Mouse (Mus musculus): Measurements from ENCODE around the gene Tfam.

Gene Tfam

DNA sequence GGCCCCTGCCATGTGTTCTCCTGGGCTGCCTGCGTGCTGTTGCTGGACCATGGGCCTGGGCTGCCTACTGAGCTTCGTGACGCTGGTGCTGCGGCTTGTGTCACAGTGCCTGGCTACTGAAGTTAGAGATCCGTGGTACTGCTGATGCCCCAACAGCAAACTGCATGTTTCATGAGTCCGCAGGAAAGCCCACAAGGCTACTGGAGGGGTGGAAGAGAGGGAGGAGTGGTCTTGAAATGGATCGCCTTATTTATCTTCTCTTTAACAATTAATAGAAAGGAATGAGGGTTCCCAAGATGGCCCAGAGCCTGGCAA, at the start of gene Tfam:
Tfam (minus strand) TSS at position 41 of the 315 bp plus-strand sequence.
- no peak for DNase-seq

DNA sequence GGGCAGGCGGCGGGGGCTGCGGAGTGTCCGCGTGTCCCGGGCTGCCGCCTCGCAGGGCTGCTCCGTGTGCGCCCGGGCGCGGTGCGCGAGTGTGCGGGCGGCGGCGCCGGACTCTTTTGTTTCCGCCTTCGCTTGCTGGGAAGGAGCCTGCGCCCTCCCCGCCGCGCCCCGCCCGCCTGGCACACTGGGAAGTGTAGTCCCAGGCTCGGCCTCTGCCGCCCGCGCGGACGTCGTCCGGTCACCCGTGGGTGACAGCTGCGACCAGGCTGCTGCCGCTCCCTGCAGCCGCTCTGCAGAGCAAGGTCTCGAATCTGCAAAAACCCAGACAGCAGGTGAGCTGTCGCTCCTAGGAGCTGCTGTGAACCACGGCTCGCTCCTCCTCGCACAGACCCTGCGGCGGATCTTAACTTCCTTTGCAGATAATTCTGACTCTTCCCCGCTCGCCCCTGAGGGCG, 47.1 kb upstream of the Tfam start, which contains the start of gene Ube2d1:
Ube2d1 (minus strand) TSS at position 137 of the 455 bp plus-strand sequence.
- peak; percentile 96 for DNase-seq

DNA sequence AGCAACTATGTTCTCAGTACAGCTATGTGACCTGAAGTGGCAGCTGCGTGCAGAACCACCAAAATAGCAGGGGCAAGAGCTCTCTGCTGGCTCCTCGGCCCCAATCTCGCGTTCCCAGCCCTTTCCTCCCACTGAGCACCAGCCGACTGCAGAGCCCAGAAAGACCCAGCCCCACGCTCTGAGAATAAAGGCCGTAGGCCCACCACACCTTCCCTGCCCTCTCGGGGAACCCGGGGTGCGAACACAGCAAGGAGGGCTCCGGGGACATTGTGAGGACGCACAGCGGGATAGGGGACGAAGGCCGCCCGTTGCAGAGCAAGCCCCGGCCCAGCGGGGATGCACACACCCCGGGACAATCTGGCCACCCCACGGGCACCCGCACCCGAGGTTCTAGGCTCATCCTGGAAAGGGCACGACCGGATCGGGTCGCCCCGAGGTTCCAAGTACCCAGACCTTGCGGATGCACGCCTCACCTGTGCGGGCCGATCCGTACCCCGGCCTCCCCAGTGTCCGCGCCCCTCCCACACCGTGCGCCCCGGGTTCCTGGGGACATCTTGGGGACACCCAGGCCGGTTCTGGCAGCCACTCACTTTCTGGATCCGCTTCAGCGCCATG, 46.5 kb upstream of the Tfam start:
- no peak for DNase-seq

DNA sequence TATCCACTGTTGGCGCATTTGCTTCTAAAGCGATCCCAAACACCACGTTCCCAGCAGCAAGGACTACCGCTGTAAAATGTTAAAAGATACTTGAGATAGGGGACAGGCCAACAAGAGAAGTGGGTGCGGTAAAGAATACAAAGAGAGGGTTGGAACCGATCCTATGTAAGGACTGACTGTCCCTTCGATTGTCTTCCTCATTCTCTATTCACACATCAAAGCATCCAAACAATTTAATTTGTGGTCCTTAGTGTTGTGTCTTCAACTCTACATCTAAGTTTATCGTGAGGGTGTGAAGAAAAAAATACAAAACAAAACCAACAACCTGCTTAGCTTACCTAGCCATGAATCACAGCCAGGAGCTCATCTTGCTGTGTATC, 46.0 kb upstream of the Tfam start:
- no peak for DNase-seq

DNA sequence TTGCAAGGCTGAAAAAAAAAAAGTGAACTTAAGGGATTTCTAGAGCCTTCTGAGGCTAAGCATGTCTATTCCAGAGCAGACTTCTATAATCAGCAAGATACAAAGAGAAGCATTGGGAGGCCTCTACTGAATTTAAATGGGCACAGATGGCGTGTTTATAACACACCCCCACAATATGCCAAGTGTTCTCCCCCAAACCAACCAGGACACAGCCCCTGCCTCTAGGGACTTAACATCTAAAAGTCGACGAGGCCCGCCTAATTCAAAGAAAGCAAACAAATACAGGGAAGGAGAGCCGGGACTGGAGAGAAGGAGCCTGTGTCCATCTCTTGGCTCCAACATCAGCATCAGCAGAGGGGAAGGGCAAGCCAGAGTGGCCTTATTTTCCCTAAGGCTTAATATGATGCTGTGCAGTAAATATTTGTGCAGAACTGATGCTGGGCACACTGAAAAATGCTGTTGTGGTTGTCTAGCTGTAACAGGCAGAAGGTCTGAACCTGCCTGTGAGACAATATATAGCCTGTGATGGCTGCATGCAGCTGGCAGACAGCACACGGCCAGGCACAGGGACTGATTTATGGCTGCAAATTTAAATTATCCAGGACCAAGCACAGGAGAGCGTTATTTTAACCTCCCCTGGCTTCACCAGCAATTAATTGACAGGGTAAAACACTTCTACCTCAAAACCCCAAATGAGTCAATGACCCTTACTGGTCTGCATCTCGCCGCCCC, 35.1 kb upstream of the Tfam start:
- peak; percentile 29 to 33 for DNase-seq

DNA sequence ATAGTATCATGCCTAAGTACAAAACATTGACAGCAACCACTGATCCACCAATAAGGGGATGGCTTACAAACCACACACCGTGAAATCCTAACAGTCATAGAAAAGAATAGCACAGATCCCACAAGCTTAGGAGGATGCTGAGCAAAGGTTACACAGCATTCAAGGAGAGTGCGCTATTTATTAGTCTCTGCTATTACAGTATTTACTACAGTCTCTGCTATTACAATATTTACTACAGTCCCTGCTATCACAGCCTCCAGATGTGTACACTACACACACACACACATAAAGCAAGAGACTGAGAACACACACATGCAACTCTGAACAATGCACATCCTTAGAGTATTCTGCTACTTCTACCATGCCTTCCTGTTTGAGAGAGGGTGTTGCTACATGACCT, 29.9 kb upstream of the Tfam start:
- no peak for DNase-seq

DNA sequence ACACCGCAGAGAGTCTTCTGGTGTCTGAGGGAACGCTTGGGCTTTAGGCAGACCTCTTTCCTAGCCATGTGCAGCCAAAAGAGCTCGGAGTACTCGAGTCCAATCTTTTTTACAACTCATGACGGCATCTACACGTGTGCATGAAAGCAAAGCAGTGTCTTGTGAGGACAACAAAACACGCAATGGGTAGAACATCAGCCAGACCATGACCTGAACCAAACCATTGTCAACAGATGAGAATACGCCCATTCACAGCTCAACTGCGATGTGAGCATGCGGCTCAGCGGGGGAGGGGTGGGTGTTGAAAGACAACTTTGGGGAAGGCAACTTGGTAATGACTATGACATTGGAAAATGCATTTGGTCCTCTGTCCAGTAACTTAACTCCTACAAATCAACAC, 29.4 kb upstream of the Tfam start:
- peak in 1 of 2 experiments; percentile 19 for DNase-seq

DNA sequence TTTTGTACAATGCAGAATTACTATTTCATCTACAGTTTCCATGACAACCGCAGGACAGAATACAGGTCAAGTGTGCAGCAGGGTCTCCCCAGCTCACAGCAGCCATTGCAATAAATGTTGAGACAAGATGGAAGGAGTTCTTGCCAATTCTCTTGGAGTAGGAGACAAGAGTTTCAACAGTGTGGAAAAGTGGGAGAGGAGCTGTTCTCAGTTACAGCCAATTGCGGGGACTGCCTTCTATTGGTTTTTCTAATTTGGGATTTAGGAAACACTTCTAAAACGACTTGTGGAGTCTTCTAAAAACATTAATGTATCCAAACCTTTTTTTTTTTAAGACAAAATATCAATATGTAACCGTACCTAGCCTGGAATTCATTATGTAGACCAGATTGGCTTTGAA, 27.0 kb upstream of the Tfam start:
- no peak for DNase-seq

DNA sequence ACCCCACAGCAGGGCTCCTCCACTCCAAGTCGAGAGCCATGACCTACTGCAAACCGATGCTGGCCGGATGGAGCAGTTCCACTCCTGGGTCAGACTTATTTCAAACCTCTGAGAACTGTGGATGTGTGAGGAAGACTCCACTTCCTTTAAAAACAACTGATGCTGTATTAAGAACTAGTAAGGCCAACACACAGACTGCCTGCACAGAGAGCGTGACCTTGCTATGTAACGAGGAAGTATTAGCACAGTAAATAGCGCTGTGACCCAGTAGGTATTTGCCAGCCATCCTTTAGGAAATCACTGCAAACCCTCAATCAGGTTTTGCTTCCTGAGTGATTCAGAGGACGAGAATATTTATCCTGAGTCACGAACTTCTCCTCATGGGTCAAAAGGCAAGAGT, 23.6 kb upstream of the Tfam start:
- no peak for DNase-seq

DNA sequence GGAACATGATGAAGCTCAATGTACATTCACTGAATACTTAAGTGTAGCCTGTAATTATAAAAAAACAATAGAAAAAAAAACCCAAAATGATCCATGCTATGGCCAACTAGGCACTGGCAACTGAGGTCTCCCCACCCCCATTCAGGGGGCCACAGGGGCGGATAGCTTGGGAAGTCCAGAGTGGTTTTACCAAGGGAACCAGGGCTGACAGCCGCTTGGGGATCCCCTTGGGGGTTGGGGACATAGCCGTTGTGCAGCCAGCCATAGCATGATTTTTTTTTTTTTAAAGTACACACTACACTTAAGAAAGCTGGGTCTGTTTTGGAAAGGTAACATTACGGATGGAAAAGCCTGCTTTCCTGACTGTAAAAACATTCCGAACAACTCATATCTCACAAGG, 20.9 kb upstream of the Tfam start:
- no peak for DNase-seq

DNA sequence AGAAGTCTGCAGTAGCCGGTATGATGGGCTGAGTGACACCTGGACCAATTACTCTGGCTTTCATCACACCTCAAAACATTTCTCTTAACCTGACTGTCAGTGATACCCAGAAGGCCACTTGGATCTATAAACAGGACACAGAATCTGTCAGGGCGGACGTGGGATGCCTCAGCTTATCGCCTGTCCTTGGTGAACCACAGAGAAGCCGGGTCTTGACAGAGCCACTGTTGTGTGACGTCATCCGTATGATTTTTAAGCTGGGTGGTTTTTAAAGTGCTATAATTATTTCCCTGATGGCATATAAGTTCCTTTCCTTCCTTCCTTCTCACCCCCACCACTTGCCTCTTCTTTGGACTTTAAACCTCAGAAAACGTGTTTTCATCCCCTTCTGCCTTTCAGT, 20.4 kb upstream of the Tfam start:
- no peak for DNase-seq

DNA sequence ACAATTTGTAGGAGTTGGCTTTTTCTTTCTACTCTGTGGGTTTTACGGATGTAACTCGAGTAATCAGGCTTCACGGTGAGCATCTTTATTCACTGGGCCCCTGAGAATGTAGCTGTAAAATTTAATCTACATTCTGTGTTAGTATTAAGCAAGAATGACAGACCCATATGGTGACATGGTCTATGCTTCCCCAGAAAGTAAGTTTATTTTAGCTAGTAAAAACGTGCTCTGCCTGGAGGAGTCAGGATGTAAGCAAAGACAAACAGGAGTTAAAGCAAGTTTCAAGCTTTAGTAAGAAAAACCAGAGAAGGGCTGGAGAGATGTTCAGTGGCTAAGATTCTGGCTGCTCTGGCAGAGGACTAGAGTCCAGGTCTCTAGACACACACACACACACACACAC, 15.1 kb upstream of the Tfam start:
- no peak for DNase-seq

DNA sequence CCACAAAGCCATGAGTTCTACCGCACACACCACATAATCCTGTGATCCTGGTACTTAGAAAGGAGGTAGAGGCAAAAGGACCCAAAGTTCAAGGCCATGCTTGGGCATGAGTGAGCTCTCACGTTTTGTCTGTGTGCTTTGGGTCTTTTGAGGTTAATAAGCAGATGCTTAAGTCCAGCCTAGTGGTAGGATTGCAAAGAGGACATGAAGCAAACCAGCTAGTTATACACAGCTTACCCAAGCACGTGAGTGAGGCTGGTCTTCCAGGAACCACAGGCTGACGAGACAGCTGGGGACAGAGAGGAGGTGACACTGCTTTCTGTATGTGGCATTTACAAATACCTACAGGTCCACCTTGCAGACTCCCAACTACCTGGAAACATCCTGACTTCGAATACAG, 14.3 kb upstream of the Tfam start:
- DNase-seq = no peak

DNA sequence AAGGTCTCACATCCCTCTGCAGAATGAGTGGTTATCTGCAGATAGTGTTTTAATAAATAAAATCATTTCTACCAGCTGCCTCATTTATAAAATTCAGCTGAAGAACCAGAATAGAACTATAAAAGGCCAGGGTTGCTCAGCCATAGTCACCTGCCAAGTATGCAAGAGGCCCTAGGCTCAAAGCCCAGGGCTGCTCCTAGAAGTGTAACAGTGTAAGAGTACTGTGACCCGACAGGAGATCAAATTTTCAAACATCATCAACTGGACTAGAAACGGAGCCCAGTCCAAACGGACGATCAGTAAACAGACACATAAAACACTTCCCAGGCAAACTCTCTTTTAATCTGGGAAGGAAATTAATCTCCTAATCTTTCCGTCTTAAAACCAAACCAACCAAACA, 13.8 kb upstream of the Tfam start:
- DNase-seq = peak in 1 of 2 experiments; percentile 27

DNA sequence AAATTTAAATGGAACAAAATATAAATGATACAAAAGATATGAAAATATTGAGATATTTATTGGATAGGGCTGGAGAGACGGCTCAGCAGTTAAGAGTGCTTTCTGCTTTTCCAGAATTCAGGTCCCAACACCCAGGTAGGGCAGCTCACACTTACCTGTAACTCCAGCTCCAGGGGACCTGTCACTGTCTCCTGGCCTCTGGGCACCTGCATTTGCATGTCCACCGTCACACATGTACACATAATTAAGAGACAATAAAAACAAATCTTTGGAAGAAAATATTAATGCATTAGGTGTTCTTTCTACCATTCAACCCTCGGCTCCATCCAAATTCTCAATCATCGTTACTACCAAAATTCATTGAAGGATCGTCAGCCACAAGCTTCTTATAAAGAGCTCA, 13.2 kb upstream of the Tfam start:
- peak in 1 of 2 experiments; percentile 35 for DNase-seq

DNA sequence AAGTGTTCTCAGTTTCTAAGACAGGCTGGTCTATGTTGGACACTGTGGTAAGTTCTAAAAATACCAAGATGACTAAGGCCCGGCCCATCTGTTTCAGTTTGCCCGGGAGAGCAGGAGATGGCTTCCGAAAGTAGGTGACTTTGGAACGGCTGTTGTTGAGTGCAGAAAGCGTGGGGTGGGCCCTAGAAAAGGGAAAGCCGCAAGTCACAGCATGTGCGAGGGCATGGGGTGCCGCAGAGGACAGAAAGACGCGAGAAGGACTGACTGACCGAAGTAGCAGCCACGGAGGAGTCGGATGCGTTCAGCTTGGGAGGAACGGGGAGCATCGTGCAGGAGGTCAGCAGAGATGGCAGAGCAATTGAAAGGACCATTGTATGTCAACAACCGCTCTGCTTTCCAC, 12.4 kb upstream of the Tfam start:
- DNase-seq = peak; percentile 85 to 91

DNA sequence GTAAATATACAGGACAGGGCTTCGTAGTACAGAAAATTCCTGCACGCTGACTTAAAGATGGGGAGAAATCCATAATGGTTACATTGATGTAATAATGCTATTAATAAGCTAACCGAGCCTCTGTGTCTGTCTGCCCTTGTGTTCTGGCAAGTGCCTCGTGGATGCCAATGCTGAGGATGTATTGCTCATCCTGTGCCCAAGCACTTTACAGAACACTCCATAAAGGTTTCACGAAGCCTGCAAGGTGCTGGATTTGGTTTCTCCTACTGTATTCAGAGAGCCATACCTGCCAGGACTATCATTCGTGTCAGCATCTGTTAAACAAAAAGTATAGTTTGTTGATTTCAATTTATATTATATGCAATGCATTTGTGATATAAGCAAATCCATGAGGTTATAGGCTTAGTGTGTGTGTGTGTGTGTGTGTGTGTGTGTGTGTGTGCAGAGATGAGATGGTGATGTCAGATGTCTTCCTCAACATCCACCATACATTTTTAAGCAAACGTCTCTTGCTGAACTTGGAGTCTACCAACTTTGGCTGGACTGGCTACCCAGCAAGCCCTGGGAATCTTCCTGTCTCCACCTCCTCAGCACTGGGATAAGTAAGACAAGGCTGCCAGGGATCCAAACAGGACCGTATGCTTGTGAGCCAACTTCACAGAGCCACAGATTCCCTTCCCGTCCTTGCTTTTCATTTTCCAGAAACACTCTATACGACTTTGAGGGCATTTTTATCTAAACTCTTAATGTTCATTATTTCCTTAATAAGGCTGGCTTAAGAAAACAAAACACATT, 11.2 kb upstream of the Tfam start:
- DNase-seq = peak; percentile 41 to 47

DNA sequence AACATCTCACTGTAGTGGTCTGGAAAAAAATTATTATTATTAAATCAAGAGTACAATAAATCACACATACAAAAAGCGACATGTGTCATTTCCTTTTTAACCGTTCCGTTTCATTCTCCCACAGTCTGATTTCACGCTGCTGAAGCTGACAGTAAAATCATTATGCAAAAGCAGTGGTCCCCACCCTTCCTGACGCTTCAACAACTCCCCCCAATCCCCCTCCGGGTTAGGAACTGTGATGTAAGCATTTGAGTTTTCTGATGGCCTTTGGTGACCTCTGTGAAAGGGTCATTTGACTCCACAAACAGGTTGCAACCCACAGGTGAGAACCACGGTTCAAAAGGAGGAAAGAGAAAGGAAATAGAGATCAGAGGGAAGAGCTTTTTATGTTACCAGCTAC, 8.9 kb upstream of the Tfam start:
- no peak for DNase-seq

DNA sequence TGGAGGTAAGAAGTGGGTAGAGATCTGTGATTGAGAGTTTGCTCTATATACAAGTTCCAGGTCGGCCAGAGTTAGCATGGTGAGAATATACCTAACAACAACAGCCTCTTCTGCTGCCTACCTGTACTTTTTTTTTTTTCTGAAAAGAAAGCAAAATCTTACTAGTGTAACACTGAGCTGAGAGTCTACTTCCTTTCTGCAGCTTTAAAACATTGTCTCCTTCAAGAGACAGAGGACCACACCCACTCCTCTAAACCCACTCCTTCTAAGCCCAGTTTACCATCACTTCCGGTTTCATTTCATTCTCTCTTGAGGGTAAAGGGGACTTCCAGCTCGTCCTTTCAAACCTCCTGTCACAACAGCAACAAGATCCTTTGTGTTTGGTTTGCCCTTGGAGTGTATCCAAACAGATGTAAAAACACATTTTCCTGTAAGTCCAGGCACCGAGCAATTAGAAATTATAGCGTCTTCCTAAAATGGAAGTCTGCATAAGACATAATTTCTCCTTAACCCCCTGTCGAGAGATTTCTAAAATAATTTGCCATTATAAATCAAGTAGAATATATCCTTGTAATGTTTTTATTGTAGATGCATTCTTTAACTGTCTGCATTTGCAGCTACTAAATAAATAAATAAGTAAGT, 1.5 kb upstream of the Tfam start:
- DNase-seq = no peak

DNA sequence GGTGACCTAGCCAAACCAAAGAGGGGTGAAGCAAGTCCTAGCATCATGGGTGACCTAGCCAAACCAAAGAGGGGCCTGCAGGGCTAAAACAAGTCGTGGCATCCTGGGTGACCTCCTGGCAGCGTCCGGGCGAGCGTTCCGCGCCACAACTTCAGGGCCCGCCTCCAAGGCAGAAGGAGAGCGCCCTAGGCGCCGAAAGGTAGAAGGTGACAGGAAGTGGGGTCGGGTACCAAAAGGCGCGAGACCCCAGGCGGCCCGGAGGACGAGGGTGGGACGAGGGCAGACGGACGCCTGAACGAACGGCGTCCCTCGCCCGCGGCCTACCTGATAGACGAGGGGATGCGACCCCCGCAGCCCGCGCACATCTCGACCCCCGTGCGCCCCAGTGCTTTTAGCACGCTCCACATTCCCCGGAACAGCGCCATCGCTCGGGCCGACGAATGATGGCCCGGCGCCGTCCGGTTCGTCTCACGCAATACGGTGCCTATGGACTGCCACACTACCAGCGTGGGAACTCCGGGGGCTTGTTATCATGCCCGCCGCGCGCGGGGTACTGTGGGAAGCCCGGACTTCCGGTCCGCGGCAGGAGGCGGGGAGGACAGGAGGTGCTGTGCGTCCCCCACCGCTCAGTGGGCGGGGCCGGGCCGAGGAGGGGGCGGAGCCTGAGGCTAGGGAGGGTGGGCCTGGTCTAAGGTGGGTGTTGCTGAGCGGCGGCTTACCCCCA, 402 bp downstream of the Tfam start:
- peak; percentile 96 to 97 for DNase-seq

DNA sequence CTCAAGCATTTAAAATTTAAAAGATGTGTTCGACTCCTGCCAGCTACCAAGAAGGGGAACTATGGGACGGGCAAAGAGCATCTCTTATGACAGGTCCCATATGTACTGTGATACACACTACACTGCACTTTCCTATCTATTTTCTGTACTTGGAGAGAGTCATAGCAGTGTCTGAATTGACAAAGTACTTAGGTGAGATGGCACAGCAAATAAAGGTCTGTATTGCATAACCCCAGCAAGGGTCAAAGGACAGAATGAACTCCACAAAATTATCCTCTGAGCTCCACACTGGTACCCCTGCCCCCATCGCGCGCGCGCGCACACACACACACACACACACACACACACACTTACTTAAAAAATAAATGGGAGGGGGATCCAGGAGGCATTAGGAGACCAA, 4.0 kb downstream of the Tfam start:
- no peak for DNase-seq

DNA sequence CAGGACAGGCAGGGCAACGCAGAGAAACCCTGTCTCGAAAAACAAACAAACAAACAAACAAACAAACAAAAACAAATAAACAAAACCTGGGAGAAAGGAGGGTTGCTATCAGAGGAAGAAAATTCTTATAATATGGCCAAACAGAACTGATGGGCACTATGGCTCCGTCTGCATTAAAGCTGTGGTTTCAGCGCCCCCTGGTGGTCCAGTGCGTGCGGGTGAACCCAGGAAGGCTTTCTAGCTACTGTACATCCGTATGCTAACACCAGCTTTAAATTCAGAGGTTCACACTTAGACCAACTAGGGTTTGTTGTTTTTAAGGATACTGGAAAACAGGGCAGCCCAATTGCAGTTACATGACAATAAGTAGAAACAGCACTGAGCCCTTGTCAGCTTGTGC, 12.2 kb downstream of the Tfam start:
- DNase-seq = peak; percentile 81 to 84

DNA sequence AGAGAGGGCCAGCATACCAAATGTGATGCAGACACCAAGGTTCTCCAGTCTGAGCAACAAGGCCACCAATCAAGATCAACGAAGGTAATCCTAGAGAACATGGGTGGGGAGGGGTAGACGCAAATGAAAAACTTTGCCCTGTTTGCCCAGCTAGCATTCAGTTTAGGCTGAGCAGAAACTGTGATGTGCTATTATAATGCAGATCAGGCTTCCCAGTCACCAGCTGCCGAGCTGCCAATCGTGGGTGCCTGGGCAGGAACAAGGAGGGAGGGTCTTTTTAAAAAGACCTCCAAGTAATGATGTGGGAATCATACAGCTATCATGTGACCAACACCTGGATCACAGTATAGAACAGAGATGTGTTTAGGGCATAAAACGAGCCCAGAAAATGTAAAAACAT, 15.0 kb downstream of the Tfam start:
- no peak for DNase-seq

All from cerebellum, adult 18-20 months (tissue).